Mouse (Mus musculus) central nervous system, embryonic 18 days (tissue): ENCODE results near the gene Ablim2. TPM values are rescaled to one million over a fixed set of nuclear protein-coding genes. Genes with fewer than 3 reads are reported as not detected.

Experiments
- polyA plus RNA-seq: library from polyadenylated mRNA; depleted of rRNA; stranded (reverse); fragments of >200 nt; gene quantifications from 2 replicates; pipeline ENCODE4 v1.2.3, GENCODE M21; 2012; rRNA removed

The Ablim2 gene
- 35.7 and 35.8 TPM in 2 replicates for polyA plus RNA-seq

GRCm38 (mm10) chr5:35757639-35758001 is at the start of gene Ablim2:
Gene Ablim2, plus strand, starts transcription at chr5:35757880.

GRCm38 (mm10) chr5:35739536-35740278 is 18.0 kb upstream of the Ablim2 start, which contains the start of gene Sh3tc1:
Gene Sh3tc1, minus strand, starts transcription at chr5:35739987.

GRCm38 (mm10) chr5:35893093-35893804 is 135.6 kb downstream of the Ablim2 start, which contains the start of gene Afap1:
Gene Afap1, plus strand, starts transcription at chr5:35893319.

Other genes with a start within 250 kb of the Ablim2 start
- gene Cpz, start 232.2 kb upstream of the Ablim2 start, polyA plus RNA-seq: 1.6 and 3.8 TPM in 2 replicates
- 7.3 and 7.9 TPM in 2 replicates for gene Trmt44, start 182.8 kb upstream of the Ablim2 start, polyA plus RNA-seq
- 21.8 and 22.3 TPM in 2 replicates for gene Acox3, start 174.8 kb upstream of the Ablim2 start, polyA plus RNA-seq
- 8.8 and 9.4 TPM in 2 replicates for gene Htra3, start 78.1 kb upstream of the Ablim2 start, polyA plus RNA-seq
- 0.88 and 1.0 TPM in 2 replicates for gene Sh3tc1, start 17.9 kb upstream of the Ablim2 start, polyA plus RNA-seq
- 46.7 and 53.1 TPM in 2 replicates for gene Afap1, start 135.4 kb downstream of the Ablim2 start, polyA plus RNA-seq